Mouse (Mus musculus) CH12.LX (cell line): ENCODE results near the gene Syn3. TPM values are rescaled to one million over a fixed set of nuclear protein-coding genes. Genes with fewer than 3 reads are reported as not detected.
A peak's percentile ranks its signal among the peaks of the same experiment; 100 is the strongest.

Source experiments
- DNase-seq: peaks from one replicate; pipeline ENCODE4 v3.0.0-alpha.2; 2013; ENCODE audit errors: extremely low read depth
- H3K27ac ChIP-seq: 2 replicates; pipeline ENCODE4 v1.5.1; 2012; ENCODE audit warnings: low read depth, mild to moderate bottlenecking, control low read depth, moderate library complexity; ENCODE audit not compliant: insufficient read depth
- H3K27me3 ChIP-seq: replicated peaks from 2 replicates; pipeline ENCODE3; 2012; ENCODE audit warnings: inconsistent platforms
- H3K36me3 ChIP-seq, 2 experiments: replicated peaks in 1 of 2; 2 replicates each; pipeline versions ENCODE3 to v1.6.1; 2012; ENCODE audit warnings: inconsistent platforms in 1 of 2, low read length in 1 of 2, mild to moderate bottlenecking in 1 of 2, mixed read lengths in 1 of 2, moderate library complexity in 1 of 2; ENCODE audit not compliant: control insufficient read depth in 1 of 2, insufficient read depth in 1 of 2
- H3K4me1 ChIP-seq, 2 experiments: 2 replicates each; pipeline ENCODE4 v1.6.1; 2012; ENCODE audit warnings: inconsistent platforms in 1 of 2, moderate library complexity in 1 of 2; ENCODE audit not compliant: insufficient read depth in 2 of 2, control insufficient read depth in 1 of 2
- H3K4me2 ChIP-seq: 2 replicates; pipeline ENCODE4 v1.6.1; 2012; ENCODE audit warnings: low read depth, mild to moderate bottlenecking, control low read depth; ENCODE audit not compliant: poor library complexity, insufficient read depth, severe bottlenecking
- H3K4me3 ChIP-seq, 3 experiments: fragments of 150-350 bp in 1 of 3; sonication (generic) in 1 of 3; replicated peaks in 1 of 3; 2 replicates each; pipeline versions ENCODE3 to v1.5.1; 2011 to 2012; ENCODE audit warnings: low read depth in 2 of 3, low read length in 2 of 3, mild to moderate bottlenecking in 2 of 3, moderate library complexity in 2 of 3, control low read depth in 1 of 3, improper control_type of control experiment in 1 of 3, inconsistent platforms in 1 of 3, mixed read lengths in 1 of 3; ENCODE audit not compliant: poor library complexity in 1 of 3
- H3K79me2 ChIP-seq: replicated peaks from 2 replicates; pipeline ENCODE4 v1.6.1; 2012; ENCODE audit warnings: mild to moderate bottlenecking, moderate library complexity; ENCODE audit not compliant: control insufficient read depth, poor library complexity, insufficient read depth, severe bottlenecking; ENCODE audit errors: extremely low read depth
- H3K9ac ChIP-seq: 2 replicates; pipeline ENCODE4 v1.6.1; 2012; ENCODE audit warnings: low read depth, mild to moderate bottlenecking, control low read depth, moderate library complexity; ENCODE audit not compliant: insufficient read depth
- H3K9me3 ChIP-seq: replicated peaks from 2 replicates; pipeline ENCODE3; 2012; ENCODE audit warnings: low read length, inconsistent platforms, mixed read lengths
- BHLHE40 ChIP-seq: IDR thresholded peaks from 2 replicates; pipeline ENCODE4 v1.6.1; 2011; ENCODE audit warnings: mild to moderate bottlenecking, low read depth, low read length, improper control_type of control experiment
- CHD1 ChIP-seq: IDR thresholded peaks from 2 replicates; pipeline ENCODE4 v1.6.1; 2012; ENCODE audit warnings: low read depth, low read length, improper control_type of control experiment, inconsistent platforms
- CHD2 ChIP-seq: IDR thresholded peaks from 2 replicates; pipeline ENCODE4 v1.6.1; 2011; ENCODE audit warnings: low read length, improper control_type of control experiment
- CTCF ChIP-seq, 2 experiments: IDR thresholded peaks in 1 of 2; conservative IDR thresholded peaks in 1 of 2; 2 replicates each; pipeline ENCODE4 v1.5.1; 2011 to 2012; ENCODE audit warnings: low read depth in 2 of 2, low read length in 2 of 2, improper control_type of control experiment in 1 of 2, inconsistent platforms in 1 of 2, mild to moderate bottlenecking in 1 of 2, moderate library complexity in 1 of 2
- E2F4 ChIP-seq: IDR thresholded peaks from 2 replicates; pipeline ENCODE4 v1.6.1; 2011; ENCODE audit warnings: low read depth, low read length, improper control_type of control experiment; ENCODE audit not compliant: insufficient replicate concordance
- ELF1 ChIP-seq: IDR thresholded peaks from 2 replicates; pipeline ENCODE4 v1.6.1; 2014; ENCODE audit warnings: low read depth, mild to moderate bottlenecking, inconsistent platforms, low read length, improper control_type of control experiment
- EP300 ChIP-seq: IDR thresholded peaks from 2 replicates; pipeline ENCODE4 v1.6.1; 2011; ENCODE audit warnings: low read length, improper control_type of control experiment
- ETS1 ChIP-seq: conservative IDR thresholded peaks from 2 replicates; pipeline ENCODE4 v1.6.1; 2012; ENCODE audit warnings: low read depth, mild to moderate bottlenecking, inconsistent platforms, low read length, improper control_type of control experiment, moderate library complexity
- GABPA ChIP-seq: IDR thresholded peaks from 2 replicates; pipeline ENCODE4 v1.6.1; 2012; ENCODE audit warnings: low read depth, low read length, improper control_type of control experiment, inconsistent platforms; ENCODE audit not compliant: insufficient replicate concordance
- HCFC1 ChIP-seq: IDR thresholded peaks from 2 replicates; pipeline ENCODE4 v1.6.1; 2012; ENCODE audit warnings: low read depth, mild to moderate bottlenecking, inconsistent platforms, low read length, improper control_type of control experiment
- IRF4 ChIP-seq: IDR thresholded peaks from 2 replicates; pipeline ENCODE4 v1.6.1; 2014; ENCODE audit warnings: low read depth, mild to moderate bottlenecking, inconsistent platforms, low read length, improper control_type of control experiment
- JUN ChIP-seq: IDR thresholded peaks from 2 replicates; pipeline ENCODE4 v1.6.1; 2011; ENCODE audit warnings: low read depth, mild to moderate bottlenecking, low read length, improper control_type of control experiment, moderate library complexity; ENCODE audit not compliant: insufficient read depth
- JUND ChIP-seq: conservative IDR thresholded peaks from 2 replicates; pipeline ENCODE4 v1.6.1; 2011; ENCODE audit warnings: low read depth, low read length, improper control_type of control experiment
- KAT2A ChIP-seq: IDR thresholded peaks from 2 replicates; pipeline ENCODE4 v1.6.1; 2012; ENCODE audit warnings: low read length, improper control_type of control experiment, inconsistent platforms; ENCODE audit not compliant: insufficient replicate concordance
- MAFK ChIP-seq: IDR thresholded peaks from 2 replicates; pipeline ENCODE4 v1.6.1; 2011; ENCODE audit warnings: low read length, improper control_type of control experiment; ENCODE audit not compliant: insufficient replicate concordance
- MAX ChIP-seq: IDR thresholded peaks from 2 replicates; pipeline ENCODE4 v1.6.1; 2011; ENCODE audit warnings: low read length, improper control_type of control experiment
- MAZ ChIP-seq: IDR thresholded peaks from 2 replicates; pipeline ENCODE4 v1.6.1; 2012; ENCODE audit warnings: low read depth, mild to moderate bottlenecking, inconsistent platforms, low read length, improper control_type of control experiment, moderate library complexity
- MEF2A ChIP-seq: IDR thresholded peaks from 2 replicates; pipeline ENCODE4 v1.6.1; 2014; ENCODE audit warnings: low read depth, mild to moderate bottlenecking, inconsistent platforms, low read length, improper control_type of control experiment, borderline replicate concordance
- MXI1 ChIP-seq: IDR thresholded peaks from 2 replicates; pipeline ENCODE4 v1.6.1; 2011; ENCODE audit warnings: mild to moderate bottlenecking, low read depth, low read length, improper control_type of control experiment
- MYC ChIP-seq: IDR thresholded peaks from 2 replicates; pipeline ENCODE4 v1.6.1; 2011; ENCODE audit warnings: low read depth, mild to moderate bottlenecking, improper control_type of control experiment, low read length
- NELFE ChIP-seq: IDR thresholded peaks from 2 replicates; pipeline ENCODE4 v1.6.1; 2011; ENCODE audit warnings: low read depth, low read length, improper control_type of control experiment
- NRF1 ChIP-seq: IDR thresholded peaks from 2 replicates; pipeline ENCODE4 v1.6.1; 2014; ENCODE audit warnings: low read depth, mild to moderate bottlenecking, inconsistent platforms, low read length, improper control_type of control experiment, moderate library complexity
- PAX5 ChIP-seq: IDR thresholded peaks from 2 replicates; pipeline ENCODE4 v1.6.1; 2012; ENCODE audit warnings: low read length, inconsistent platforms, mixed read lengths
- POLR2A ChIP-seq: IDR thresholded peaks from 2 replicates; pipeline ENCODE4 v1.6.1; 2011; ENCODE audit warnings: low read depth, mild to moderate bottlenecking, improper control_type of control experiment, low read length
- POLR2AphosphoS2 ChIP-seq: IDR thresholded peaks from 2 replicates; pipeline ENCODE4 v1.6.1; 2011; ENCODE audit warnings: low read depth, low read length, improper control_type of control experiment
- RAD21 ChIP-seq: IDR thresholded peaks from 2 replicates; pipeline ENCODE4 v1.6.1; 2011; ENCODE audit warnings: low read depth, mild to moderate bottlenecking, low read length, improper control_type of control experiment, moderate library complexity
- RCOR1 ChIP-seq: conservative IDR thresholded peaks from 2 replicates; pipeline ENCODE4 v1.6.1; 2012; ENCODE audit warnings: low read depth, mild to moderate bottlenecking, inconsistent platforms, low read length, improper control_type of control experiment
- SIN3A ChIP-seq: IDR thresholded peaks from 2 replicates; pipeline ENCODE4 v1.6.1; 2012; ENCODE audit warnings: low read length, improper control_type of control experiment, inconsistent platforms
- SMC3 ChIP-seq: IDR thresholded peaks from 2 replicates; pipeline ENCODE4 v1.6.1; 2011; ENCODE audit warnings: low read depth, low read length, improper control_type of control experiment
- TBP ChIP-seq: conservative IDR thresholded peaks from 2 replicates; pipeline ENCODE4 v1.6.1; 2011; ENCODE audit warnings: low read depth, low read length, improper control_type of control experiment
- TCF12 ChIP-seq: IDR thresholded peaks from 2 replicates; pipeline ENCODE4 v1.6.1; 2014; ENCODE audit warnings: low read depth, mild to moderate bottlenecking, inconsistent platforms, low read length, improper control_type of control experiment
- UBTF ChIP-seq: IDR thresholded peaks from 2 replicates; pipeline ENCODE4 v1.6.1; 2012; ENCODE audit warnings: low read depth, mild to moderate bottlenecking, inconsistent platforms, low read length, improper control_type of control experiment, moderate library complexity
- USF1 ChIP-seq: IDR thresholded peaks from 2 replicates; pipeline ENCODE4 v1.6.1; 2014; ENCODE audit warnings: low read depth, mild to moderate bottlenecking, inconsistent platforms, low read length, improper control_type of control experiment
- USF2 ChIP-seq: conservative IDR thresholded peaks from 2 replicates; pipeline ENCODE4 v1.6.1; 2011; ENCODE audit warnings: low read depth, low read length, improper control_type of control experiment
- ZC3H11A ChIP-seq: IDR thresholded peaks from 2 replicates; pipeline ENCODE4 v1.6.1; 2012; ENCODE audit warnings: low read depth, mild to moderate bottlenecking, inconsistent platforms, low read length, improper control_type of control experiment
- ZKSCAN1 ChIP-seq: IDR thresholded peaks from 2 replicates; pipeline ENCODE4 v1.6.1; 2012; ENCODE audit warnings: low read depth, inconsistent platforms, low read length, improper control_type of control experiment, borderline replicate concordance
- ZMIZ1 ChIP-seq: IDR thresholded peaks from 2 replicates; pipeline ENCODE4 v1.6.1; 2012; ENCODE audit warnings: low read depth, mild to moderate bottlenecking, inconsistent platforms, low read length, improper control_type of control experiment
- ZNF384 ChIP-seq: IDR thresholded peaks from 2 replicates; pipeline ENCODE4 v1.6.1; 2012; ENCODE audit warnings: low read depth, low read length, improper control_type of control experiment, inconsistent platforms
- dilution Hi-C: fragments of 300-500 bp; cut with MboI; formaldehyde crosslinking; loops from 2 replicates; pipeline ENCODE4 v1.14.3; 2020; ENCODE audit warnings: low sequenced_read_pairs; ENCODE audit not compliant: extremely low pct_unique_long_range_greater_than_20kb, extremely low pct_ligation_motif_present
- in situ Hi-C: fragments of 300-500 bp; cut with MboI; formaldehyde crosslinking; loops from 3 replicates; pipeline ENCODE4 v1.14.3; 2019; ENCODE audit warnings: low sequenced_read_pairs, low pct_ligation_motif_present, low pct_unique_long_range_greater_than_20kb, mixed read lengths
- polyA plus RNA-seq: library from polyadenylated mRNA; unstranded; fragments of >175 nt; gene quantifications from 2 replicates; pipeline ENCODE4 v1.2.1, GENCODE M21; 2012; ENCODE audit warnings: low read depth; ENCODE audit not compliant: insufficient read length
- total RNA-seq, 2 experiments: library from RNA; depleted of rRNA; stranded (reverse); fragments of 300-350 nt in 1 of 2; fragments of >200 nt in 1 of 2; gene quantifications; 2 replicates each; pipeline ENCODE4 v1.2.3; 2012 to 2014

Syn3 gene
- total RNA-seq (2012; rRNA removed), result 3.7 and 8.9 TPM in 2 replicates
- 2.6 and 2.8 TPM in 2 replicates for total RNA-seq (2014; rRNA removed)
- 5.6 and 5.9 TPM in 2 replicates for polyA plus RNA-seq

GRCm38 (mm10) chr10:86498673-86499391, at the start of gene Syn3:
Gene Syn3 (minus strand): TSS chr10:86498896.
- Histone ChIP-seq H3K9ac (peak within 1 kb of the TSS; percentile 73), H3K9me3 (peaks cover 3% of the 10 kb centered on the region), H3K27me3 (no peaks in the 10 kb centered on the region), H3K79me2 (peaks cover 2% of the 10 kb centered on the region)
- dilution Hi-C loops, result no loop called here
- in situ Hi-C loops, result no loop called here
- no peak for TF ChIP-seq MYC
- TF ChIP-seq BHLHE40, result peak; percentile 37
- TF ChIP-seq NRF1, result peak; percentile 54
- no peak for TF ChIP-seq MAX
- peak; percentile 73; the same call in 1 of the 2 replicates for TF ChIP-seq TCF12
- no peak for TF ChIP-seq PAX5
- peak; percentile 65 for TF ChIP-seq HCFC1
- TF ChIP-seq RCOR1, result no peak; the same call in 1 of the 2 replicates
- no peak for TF ChIP-seq UBTF
- no peak for TF ChIP-seq JUN
- TF ChIP-seq GABPA, result no peak
- no peak for TF ChIP-seq E2F4
- TF ChIP-seq POLR2A, result peak; percentile 74
- peak; percentile 91 for TF ChIP-seq SMC3
- TF ChIP-seq KAT2A, result 0 out of 2 replicates have a peak, but pooled peaks have one; percentile 36
- TF ChIP-seq MAFK, result 0 out of 2 replicates have a peak, but pooled peaks have one; percentile 36
- TF ChIP-seq POLR2AphosphoS2, result no peak
- peak; percentile 64 for TF ChIP-seq ZC3H11A
- peak; percentile 32 to 97; a peak in 3 of 4 replicates for TF ChIP-seq CTCF (conservative IDR thresholded peaks at IDR 0.05 in 1 of 2, IDR thresholded peaks at IDR 0.05 in 1 of 2; ENCODE audit: low read depth in 2 of 2, low read length in 2 of 2)
- no peak for TF ChIP-seq USF2
- TF ChIP-seq CHD1, result no peak
- peak; percentile 98 for TF ChIP-seq RAD21
- no peak for TF ChIP-seq ZKSCAN1
- TF ChIP-seq ZNF384, result no peak
- TF ChIP-seq TBP, result 0 out of 2 replicates have a peak, but pooled peaks have one; percentile 56
- no peak for TF ChIP-seq CHD2
- peak; percentile 81 for TF ChIP-seq IRF4
- TF ChIP-seq MXI1, result 0 out of 2 replicates have a peak, but pooled peaks have one; percentile 54
- TF ChIP-seq EP300, result no peak
- TF ChIP-seq ELF1, result peak; percentile 68
- TF ChIP-seq ETS1, result no peak
- no peak for TF ChIP-seq JUND
- peak; percentile 76; the same call in 1 of the 2 replicates for TF ChIP-seq MEF2A
- TF ChIP-seq ZMIZ1, result no peak
- TF ChIP-seq SIN3A, result peak; percentile 64; the same call in 1 of the 2 replicates
- peak; percentile 66 for TF ChIP-seq MAZ
- TF ChIP-seq NELFE, result peak; percentile 81
- TF ChIP-seq USF1, result no peak
- TF ChIP-seq, all 38 proteins: peak for 19
- Histone ChIP-seq H3K4me3 (peak within 1 kb of the TSS; percentile 64 to 67 (median 66)), H3K4me1 (peaks cover 14 to 46% of the 10 kb centered on the region in 2 experiments), H3K27ac (peak within 1 kb of the TSS; percentile 10; the same call in 1 of the 2 replicates), H3K36me3 (peaks cover 0 to 18% of the 10 kb centered on the region in 2 experiments), H3K4me2 (peak within 1 kb of the TSS; percentile 69)
- DNase-seq, result peak; percentile 92
